Mouse (Mus musculus): ENCODE data around the gene Slc19a1. TPM values are rescaled to one million over a fixed set of nuclear protein-coding genes. Genes with fewer than 3 reads are reported as not detected.

Gene Slc19a1
- 10 to 100 TPM; 26.0 to 26.9 TPM for total RNA-seq (2021)

DNA sequence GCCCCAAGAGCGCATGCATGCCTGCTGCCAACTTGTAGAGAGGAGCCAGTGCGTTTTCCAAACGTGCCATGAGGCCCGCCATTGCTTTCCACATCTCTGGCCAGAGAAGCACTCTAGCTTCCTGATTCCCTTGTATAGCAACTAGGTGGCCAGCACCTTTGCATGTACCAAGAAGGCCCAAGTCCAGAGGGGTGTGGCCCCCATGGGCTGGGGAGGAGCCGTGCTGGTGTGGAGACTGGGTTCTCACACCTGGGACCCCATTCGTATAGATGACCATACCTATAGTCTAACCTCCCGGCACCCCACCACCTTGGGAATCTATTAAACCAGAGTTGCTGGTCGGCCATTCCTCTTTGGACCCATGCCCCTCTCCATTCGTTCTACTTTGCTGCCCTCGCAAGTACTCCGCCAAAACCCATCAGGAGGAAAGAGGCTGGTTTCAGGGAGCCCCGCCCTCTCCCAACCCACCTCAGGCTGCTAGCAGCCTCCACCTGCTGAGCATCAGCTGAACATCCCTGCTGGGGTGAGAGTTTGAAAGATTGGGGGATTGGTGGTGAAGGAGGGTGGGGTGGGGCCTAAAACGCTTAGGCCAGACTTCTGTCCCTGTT, at the start of gene Slc19a1:
Gene Slc19a1 (plus strand): TSS at position 474 of the 608 bp plus-strand sequence.
- intact Hi-C loops (cut with DNase I), result no loop called here

DNA sequence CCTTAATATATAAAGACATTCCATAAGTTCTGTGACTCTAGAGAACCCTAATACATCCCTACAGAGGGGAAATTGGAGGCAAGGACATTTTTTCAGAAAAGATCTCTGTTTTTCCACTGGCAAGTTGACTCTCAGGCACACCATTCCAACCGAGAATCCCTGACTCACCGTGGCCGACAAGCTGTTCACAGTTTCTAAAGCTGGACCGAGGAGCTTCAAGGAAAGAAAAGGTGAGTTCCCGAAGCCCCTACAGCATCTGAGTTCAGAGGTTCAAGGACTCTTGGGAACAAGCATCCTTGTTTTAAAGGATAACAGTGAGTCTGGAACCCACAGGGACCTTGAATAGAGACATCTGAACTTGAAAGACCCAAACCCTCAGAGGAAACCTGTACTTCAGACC, 43.5 kb upstream of the Slc19a1 start:
- DNase-seq, result no peak
- intact Hi-C loops (cut with DNase I), result no loop called here

More for the DNA sequence above, at the start of gene Slc19a1:
- no peak for DNase-seq

DNA sequence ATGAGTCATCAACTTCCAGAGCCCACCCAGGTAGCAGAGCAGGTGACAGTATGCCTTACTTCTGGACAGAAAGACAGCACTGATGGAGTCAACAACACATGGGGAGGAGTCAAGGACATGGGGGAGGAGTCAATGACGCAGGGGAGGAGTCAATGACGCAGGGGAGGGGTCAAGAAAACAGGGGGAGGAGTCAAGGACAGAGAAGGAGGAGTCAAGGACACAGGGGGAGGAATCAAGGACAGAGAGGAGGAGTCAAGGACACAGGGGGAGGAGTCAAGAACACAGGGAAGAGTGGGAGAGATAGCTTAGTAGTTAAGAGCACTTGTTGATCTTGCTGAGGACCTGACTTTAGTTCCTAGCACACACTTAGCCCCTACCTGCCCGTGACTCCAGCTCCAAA, 39.6 kb upstream of the Slc19a1 start:
- intact Hi-C loops (cut with DNase I), result no loop called here
- DNase-seq, result no peak

DNA sequence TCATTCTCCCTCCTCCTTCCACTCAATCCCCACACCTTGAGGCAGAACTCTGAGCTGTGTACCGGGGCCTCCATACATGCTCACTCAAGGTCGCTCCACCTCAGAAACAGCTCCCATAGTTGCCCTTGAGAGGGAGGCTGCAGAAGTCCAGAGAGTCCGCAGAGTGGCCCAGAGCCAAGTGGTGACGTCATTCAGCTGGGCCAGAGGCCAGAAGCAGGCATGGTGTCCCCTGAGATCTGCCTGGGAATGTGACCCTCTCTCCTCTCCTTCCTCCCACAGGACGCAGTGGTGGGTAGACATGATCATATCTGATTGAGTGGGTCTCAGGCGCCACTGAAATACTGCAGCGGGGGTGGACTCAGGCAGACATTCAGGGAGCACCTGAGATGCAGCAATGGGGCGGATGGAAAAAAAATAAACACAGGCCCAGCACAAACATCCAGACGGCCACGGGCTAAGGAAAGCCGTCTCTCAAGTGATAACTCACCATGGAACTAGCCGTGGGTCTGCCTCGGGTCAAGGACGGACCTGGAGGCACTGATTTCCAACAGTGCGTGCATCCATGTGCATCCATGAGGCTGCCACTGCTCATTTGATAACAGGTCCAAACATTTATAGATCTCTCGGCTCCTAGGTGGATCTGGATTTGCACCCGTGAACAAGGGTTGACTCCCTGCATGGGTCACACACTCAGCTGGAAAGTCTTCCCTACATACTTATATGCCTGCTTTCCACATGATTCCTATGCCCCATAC, 34.1 kb upstream of the Slc19a1 start:
- intact Hi-C loops (cut with DNase I), result no loop called here
- peak; percentile 77 for DNase-seq

DNA sequence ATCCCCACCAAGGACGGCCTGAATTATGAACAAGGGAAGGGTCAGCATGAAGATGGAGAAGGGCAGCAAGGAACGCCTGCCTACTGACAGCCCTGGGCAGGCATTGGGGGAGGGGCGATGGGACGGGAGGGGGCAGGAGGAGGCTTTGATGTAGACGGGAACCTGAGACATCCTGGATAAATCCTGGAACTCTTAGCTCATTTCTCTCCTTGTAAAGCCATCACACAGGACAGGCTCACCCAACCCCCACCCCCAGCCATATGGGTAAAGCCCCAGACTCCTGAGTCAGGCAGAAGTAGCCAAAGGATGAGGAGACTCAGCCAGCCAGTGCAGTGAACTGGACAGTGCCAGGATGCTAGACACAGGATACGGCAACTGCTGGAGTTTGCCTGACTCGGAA, 27.1 kb upstream of the Slc19a1 start:
- peak; percentile 75 for DNase-seq

DNA sequence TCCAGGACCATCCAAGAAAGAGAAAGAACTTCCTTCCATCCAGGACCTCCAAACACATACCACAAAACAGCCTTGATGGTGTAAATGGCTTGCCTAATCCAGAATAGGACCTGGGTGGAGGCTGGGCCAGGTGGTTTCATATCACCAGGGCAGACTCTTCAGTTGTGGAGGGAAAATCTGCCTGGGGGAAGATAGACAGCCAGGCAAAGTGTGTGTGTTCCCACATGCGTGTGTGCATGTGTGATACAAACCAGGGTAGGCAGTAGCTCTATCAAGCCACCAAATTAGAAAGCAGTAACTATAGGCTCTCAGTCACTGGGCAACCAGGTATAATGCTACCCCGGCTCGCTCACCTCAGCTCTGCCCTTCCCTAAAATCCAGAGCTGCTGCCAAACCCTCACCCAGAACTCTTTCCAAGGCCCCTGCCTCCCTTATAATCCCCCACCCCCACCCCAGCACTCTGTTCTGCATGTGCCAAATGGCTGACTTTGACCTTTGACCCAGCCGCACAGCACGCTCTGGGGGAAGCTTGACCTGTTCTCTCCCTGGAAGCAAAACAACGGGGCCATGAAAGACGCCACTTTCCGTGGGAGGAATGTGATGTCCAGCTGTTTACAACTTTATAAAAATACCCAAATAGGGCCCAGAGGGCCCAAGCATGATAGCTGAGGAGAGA, 24.5 kb upstream of the Slc19a1 start:
- DNase-seq, result peak; percentile 39
- intact Hi-C loops (cut with DNase I), result no loop called here

More for the DNA sequence above, 27.1 kb upstream of the Slc19a1 start:
- intact Hi-C loops (cut with DNase I), result no loop called here

DNA sequence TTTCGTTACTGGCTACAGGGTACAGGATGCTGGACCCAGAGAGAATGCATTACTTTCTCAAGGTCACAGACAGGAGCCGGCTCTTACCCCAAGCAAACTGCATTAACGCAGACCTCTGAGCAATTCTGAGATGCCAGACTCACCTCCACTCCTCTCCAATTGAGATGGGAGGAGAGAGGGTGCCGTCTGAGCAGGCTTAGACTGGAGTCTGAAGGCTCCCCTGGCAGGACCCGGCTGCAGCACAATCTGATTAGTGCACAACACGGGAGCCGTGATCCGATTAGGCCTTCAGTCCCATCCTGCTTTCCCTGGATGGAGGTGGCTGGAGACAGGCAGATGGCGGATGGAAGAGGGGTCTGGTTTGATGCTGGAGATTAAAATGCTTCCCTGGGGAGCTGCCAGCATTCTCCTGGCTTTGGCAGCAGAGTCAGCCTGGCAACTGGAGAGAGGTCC, 23.9 kb upstream of the Slc19a1 start:
- peak; percentile 87 for DNase-seq
- intact Hi-C loops (cut with DNase I), result no loop called here

DNA sequence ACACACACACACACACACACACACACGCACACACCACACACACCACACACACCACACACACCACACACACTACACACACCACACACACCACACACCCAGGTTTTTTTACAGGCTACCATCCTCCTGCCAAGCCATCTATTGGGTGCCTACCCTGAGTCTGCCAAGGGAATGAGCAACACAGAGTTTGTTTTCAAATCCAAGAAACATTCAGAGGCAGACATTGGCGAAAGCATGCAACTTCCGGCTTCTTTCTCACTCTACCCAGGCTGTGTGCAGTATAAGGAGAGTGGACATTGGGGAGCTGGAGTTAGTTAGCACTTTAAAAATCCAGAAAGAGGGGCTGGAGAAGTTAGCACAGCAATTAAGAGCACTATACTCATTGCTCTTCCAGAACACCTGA, 23.3 kb upstream of the Slc19a1 start:
- intact Hi-C loops (cut with DNase I), result no loop called here
- DNase-seq, result no peak

DNA sequence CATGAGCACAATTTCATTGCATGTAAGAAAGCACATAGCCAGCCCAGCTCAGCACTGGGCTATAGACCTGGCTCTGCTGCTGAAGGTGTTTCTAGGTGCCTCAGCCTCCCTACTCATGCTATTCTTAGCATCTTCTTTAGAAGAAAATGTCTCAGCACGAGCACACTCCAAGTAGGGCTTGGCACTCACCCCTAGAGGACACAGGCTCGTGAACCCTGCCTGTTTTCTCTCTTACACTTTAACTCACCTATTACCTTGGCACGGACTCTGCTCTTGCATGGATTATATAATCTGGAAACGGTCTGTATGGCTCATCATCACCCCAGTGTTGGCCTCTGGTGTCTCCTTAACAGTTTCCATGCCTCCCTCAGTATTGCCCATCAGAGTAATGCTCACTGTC, 20.4 kb upstream of the Slc19a1 start:
- intact Hi-C loops (cut with DNase I), result no loop called here
- DNase-seq, result no peak

DNA sequence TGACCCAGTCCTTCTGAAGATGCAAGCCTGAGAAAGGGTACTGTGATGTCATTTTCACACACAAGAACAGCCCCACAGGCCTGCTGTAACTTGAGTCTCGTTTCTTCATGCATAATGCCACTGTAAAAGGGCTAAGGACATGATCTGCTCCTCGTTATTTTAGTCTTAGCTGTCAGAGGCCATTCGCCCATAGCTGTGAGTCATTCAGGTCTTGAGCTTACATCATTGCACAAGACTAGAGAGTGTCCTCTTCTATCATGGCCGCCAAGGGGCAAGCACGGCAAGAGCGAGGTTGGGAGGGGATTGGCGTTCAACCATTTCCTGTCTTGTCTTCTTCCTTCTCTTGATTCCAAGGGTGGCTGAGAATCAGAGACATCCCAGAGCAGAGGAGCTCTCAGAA, 16.0 kb upstream of the Slc19a1 start:
- no peak for DNase-seq
- intact Hi-C loops (cut with DNase I), result no loop called here

DNA sequence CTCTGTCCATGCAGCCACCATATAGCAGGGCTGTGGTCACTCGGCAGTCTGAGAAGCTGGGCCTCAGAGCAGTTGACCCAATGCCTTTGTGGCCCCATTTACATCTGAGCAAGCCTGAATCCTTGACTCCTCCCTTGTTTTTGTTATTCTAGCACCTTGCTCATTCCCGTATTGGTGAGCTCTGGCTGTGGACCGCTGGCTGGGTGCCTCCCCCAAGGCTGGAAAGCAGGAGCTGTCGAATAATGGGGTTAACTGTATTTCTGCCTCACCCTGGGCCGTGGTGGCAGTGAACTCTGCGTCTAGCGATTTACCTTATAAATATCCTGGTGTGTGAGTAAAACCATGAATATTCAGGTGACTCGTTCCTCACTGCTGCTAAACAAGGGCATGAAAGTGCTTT, 15.5 kb upstream of the Slc19a1 start:
- no peak for DNase-seq
- intact Hi-C loops (cut with DNase I), result no loop called here

DNA sequence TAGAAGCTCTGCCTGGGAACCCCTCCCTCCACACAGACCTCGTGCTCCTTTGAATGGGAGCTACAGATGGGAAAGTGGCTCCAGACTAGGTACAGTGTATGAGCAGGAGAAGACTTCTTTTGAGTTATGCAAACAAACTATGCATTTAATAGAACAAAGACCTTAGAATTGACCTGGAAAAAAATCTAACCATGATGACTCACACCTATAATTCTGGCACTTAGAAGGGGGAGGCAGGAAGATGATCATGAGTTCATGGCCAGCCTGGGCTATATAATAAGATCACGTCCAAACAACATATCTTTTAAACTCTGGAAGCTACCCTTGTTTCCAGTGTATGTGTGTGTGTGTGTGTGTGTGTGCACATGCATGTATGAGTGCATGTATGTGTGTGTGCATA, 15.0 kb upstream of the Slc19a1 start:
- intact Hi-C loops (cut with DNase I), result no loop called here
- DNase-seq, result no peak

DNA sequence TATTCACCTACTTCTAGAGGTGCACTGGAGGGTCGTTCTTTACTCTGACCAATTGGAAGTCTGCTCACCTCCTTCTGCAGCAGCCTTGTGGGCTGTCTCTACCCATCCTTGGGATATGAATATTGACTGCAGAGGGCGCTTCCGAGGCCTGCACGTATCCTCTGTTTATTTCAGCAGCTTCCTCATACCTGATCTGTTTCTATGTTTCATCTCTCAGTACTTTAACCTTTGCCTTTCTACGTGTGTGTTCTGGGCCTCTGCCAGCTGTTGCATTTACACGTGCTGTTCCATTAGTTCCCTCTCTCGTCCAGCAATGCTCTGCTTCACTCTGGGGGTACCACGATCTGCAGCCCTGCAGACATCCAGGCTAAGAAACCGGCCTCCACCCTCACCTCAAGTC, 14.4 kb upstream of the Slc19a1 start:
- no peak for DNase-seq
- intact Hi-C loops (cut with DNase I), result no loop called here

DNA sequence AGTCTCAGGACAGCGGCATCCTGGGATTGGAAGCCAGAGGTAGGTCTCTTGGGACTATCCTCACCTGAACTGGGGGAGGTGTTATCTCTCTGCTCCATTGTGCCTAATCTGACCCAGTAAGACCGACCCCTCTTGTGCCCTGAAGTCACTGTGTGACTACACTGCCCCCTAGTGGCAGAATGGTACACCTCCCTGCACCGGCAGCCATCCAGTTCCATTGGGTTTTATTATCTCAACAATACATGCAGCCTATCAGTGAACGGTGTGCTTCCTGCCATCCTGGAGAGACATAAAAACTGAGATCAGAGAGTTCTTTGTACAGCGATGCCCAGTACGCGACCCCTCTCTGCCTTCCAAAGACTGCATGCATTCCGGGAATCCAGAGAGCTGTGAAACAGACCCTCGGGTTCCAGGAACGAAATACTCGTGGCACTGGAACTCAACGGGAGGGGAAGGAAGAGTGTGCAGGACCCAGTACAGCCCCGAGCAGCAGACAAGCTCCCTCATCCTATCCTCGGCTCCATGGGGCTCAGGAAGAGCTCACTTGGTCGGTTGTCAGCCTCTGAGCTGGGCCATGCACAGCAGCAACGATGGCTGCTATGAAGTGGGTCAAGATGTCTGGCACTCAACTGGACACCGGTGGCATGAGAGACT, 10.5 kb upstream of the Slc19a1 start:
- peak; percentile 88 for DNase-seq
- intact Hi-C loops (cut with DNase I), result loop anchor here (5.0 kb wide), 1 partner anchor 184 kb away; no protein-coding TSS in a partner anchor

DNA sequence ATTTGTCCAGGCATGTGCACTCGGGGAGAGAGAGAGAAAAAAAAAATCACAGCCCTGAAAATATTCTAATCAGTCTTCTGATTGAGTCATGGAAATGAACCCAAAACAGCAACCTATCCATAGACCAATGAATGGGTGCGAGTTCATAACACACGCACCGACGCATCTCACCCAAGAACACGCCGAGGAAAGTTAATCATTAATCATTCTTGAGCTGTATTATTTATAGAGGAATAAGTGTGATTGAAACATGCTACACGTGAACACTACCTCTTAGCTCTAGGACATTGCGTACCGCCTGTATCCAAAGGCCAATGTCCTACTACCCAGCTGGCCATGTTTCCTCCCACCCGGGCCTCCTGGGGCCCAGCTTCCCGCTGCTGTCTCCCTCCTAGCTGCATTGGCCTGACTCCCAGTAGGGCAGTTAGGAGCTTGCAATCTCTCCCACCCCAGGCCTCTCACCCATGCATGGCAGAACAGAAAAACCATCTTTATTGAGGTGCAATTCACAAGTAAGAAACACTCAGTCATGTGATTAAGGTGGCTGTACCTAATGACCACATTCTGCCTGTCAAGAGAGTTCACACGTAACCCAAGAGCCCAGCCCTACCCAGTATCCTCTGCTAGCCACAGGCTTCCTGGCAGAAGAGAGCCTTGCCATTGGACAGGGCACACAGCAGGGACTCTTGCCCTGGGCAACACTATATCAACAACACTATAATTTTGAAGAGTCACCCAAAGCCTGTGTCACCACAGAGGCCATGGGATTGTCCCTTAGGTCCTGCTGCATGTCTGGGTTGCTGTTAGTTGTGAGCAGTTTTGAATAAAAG, 9.5 kb upstream of the Slc19a1 start:
- intact Hi-C loops (cut with DNase I), result loop anchor here (5.0 kb wide), 1 partner anchor 185 kb away; no protein-coding TSS in a partner anchor
- DNase-seq, result no peak

DNA sequence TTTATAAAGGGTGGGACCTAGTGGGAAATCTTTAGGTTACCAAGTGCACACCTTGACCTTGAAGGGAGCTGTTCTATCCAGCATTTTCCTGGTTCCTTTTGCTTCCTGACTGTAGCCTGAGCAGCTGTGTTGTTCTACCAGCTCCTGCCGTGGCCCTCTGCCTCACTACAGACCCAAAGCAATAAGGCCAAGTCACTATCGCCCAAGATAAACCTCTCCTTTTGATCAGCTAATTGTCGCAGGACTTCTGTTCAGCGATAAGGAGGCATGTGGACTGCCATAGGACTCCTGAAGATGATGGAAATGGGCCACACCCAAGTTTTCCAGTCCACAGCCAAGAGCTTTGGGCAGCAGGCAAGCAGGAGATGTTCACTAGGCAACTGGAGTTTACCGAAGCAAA, 7.8 kb upstream of the Slc19a1 start:
- DNase-seq, result no peak
- intact Hi-C loops (cut with DNase I), result loop anchor here (5.0 kb wide), 1 partner anchor 187 kb away; no protein-coding TSS in a partner anchor

DNA sequence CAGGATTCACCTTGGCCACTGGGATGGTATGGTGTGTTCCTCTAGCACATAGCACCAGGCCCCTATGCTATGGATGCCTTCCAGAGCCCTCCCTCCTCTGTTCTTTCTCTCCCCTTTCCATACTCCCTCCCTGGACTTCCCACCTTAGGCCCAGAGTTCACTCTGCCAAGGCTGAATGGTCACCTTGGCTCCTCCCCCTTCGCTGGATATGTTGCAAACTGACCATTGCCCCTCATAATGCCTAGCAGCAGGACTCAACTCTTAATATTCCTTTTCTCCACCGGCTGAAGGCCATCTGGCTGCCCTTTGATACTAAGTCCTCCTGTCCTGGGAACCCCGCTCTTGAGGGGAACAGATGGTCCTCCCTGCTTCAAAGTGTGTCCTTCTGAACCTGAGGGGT, 5.1 kb upstream of the Slc19a1 start:
- DNase-seq, result no peak
- intact Hi-C loops (cut with DNase I), result no loop called here

DNA sequence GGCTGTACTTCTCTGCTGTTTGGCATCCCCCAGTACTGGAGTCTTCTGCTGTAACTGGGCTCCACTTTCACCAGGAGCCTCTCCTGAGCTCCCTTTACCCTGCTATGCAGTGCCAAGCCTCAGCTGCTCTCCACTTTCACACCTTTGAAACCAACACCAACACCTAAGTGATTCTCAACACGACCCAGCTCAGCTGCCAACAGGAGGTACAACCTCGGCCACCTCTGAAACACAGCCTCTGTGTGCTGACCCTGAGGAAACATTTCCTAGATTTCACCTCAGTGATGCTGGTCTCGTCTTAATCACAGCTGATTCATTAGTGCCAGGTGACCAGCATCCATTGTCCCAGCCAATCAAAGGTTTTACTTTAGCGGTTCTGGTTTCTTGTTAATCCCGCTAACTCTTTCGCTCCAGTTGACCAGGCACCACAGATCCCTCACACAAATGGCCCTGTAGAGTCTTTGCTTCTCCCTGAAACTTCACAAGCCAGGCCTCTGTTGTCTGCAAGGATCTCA, 3.2 kb upstream of the Slc19a1 start:
- intact Hi-C loops (cut with DNase I), result no loop called here
- DNase-seq, result no peak

DNA sequence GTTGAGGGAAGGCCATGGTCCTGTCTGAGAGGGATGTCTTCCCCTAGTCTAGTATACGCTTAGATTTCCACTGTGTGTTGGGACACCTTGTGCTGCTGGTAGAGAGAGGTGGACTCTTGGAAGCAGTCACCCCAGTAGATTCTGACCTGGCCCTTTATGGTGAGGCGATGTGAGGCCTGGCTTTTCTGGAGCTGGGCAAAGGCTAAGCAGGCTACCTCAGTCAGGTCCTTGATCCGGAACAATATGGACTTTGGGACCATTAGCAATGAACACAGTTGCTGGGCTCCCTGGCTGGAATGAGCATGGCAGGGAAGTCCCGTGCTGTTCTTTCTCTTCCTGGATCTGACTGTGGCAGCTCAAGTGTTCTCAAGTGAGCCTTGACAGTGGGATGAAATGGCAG, 2.3 kb upstream of the Slc19a1 start:
- intact Hi-C loops (cut with DNase I), result no loop called here
- no peak for DNase-seq

DNA sequence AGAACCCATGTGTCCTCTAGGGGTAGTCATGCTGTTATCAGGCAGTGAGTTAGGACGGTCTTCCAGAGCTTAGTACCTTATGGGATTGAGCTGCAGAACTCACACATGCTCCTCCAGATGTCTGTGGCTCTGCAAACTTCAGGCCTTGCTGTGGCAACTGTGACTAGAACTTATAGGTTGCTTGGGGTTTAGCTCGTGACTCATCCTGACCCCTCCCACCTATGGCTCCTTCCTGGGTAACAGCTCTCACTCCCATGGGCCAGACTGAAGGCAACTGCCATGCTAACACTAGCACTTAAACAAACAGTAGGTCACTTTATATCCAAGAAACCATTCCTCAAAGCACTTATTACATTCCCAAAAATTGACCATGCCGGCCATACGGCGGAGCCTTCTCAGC, 1.4 kb upstream of the Slc19a1 start:
- DNase-seq, result no peak
- intact Hi-C loops (cut with DNase I), result no loop called here
